In the genomic region with DNA sequence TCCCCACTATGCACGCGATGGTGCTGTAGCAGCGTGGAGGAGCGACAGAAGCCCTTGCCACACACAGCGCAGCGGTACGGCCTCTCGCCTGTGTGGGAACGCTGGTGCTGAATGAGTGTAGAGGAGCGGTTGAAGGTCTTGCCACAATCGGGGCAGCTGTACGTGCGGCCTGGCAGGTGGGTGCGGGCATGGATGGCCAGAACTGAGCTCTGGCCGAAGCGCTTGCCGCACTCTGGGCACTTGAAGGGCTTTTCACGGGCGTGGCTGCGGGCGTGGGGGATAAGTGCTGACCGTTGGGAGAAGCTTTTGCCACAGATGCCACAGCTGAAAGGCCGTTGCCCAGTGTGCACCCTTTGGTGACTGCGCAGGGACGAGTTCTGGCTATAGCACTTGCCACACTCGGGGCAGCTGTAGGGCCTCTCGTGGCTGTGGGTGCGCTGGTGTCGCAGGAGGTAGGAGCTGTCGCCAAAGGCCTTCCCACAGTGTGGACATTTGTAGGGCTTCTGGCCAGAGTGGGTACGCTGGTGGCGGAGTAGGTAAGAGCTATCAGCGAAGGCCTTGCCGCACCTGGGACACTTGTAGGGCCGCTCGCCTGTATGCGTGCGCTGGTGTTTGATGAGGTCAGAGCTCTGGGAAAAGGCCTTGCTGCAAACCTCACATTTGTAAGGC, we compare ENCODE assay signal across 11 mouse cellular contexts. TPM values are rescaled to one million over a fixed set of nuclear protein-coding genes. Genes with fewer than 3 reads are reported as not detected.
DNase-seq lines count a peak whose midpoint lies in the region; TF ChIP-seq lines count a peak whose summit lies in the region.
"Had no signal": no experiment of that assay in that cellular context is flagged by ENCODE, and none has a peak within 500 bp of the region (broad histone marks: within the 10 kb centered on the region; RNA-seq: fewer than 3 reads in every experiment).

No protein-coding gene starts in this region.

- H3K36me3 ChIP-seq in E14TG2a.4 (ENCODE audit: insufficient read depth, low read length) (no peaks in the 10 kb centered on the region), ES-E14 (ENCODE audit: control insufficient read depth, insufficient read depth, low read length, poor library complexity, severe bottlenecking) (no peaks in the 10 kb centered on the region)

- H3K9ac ChIP-seq in ES-E14 (ENCODE audit: insufficient read depth, low read depth, low read length, poor library complexity, severe bottlenecking), result 0 out of 2 replicates have a peak overlapping the region, but pooled peaks have one; percentile 21

- H3K9me3 ChIP-seq in E14TG2a.4 (ENCODE audit: low read length), result no peaks in the 10 kb centered on the region
- H3K9me3 ChIP-seq in ES-E14 (ENCODE audit: control insufficient read depth, insufficient read depth, low read depth, low read length), result no peaks in the 10 kb centered on the region
- H3K9me3 ChIP-seq: limb, embryonic 13.5 days had no signal

- TF ChIP-seq CTCF in E14TG2a.4 (conservative IDR thresholded peaks at IDR 0.05; ENCODE audit: low read length), result no peak

- peaks cover 29% of the 10 kb centered on the region for H3K27me3 ChIP-seq in E14TG2a.4 (ENCODE audit: insufficient read depth, low read length)
- H3K27me3 ChIP-seq: limb, embryonic 13.5 days had no signal

- peak overlapping the region; percentile 97 for H3K4me3 ChIP-seq in E14TG2a.4 (replicated peaks; ENCODE audit: low read length)
- peak overlapping the region; percentile 25 to 47; a peak in 2 of 4 replicates for H3K4me3 ChIP-seq in ES-E14 (ENCODE audit: insufficient read depth in 1 of 2, low read depth in 1 of 2, low read length in 2 of 2, poor library complexity in 1 of 2, severe bottlenecking in 1 of 2)
- H3K4me3 ChIP-seq: layer of hippocampus, adult 2 months had no signal

- H3K4me1 ChIP-seq in E14TG2a.4 (replicated peaks; ENCODE audit: low read depth, low read length) (peaks cover 53% of the 10 kb centered on the region), ES-E14 (ENCODE audit: control insufficient read depth in 2 of 2, insufficient read depth in 2 of 2, low read length in 2 of 2, poor library complexity in 1 of 2) (peaks cover 1 to 5% of the 10 kb centered on the region in 2 experiments; a peak in 2 of 4 replicates)

- peak; percentile 92 for DNase-seq in heart, adult 11 months
- no peak for DNase-seq in heart, adult 9 months (ENCODE audit: low spot score in 2 of 2)
- peak; percentile 12 for DNase-seq in layer of hippocampus, adult 9-11 months
- DNase-seq in layer of hippocampus, adult 8-10 months (ENCODE audit: low spot score in 2 of 2), result no peak
- DNase-seq in ES-E14 (ENCODE audit: low read depth, low spot score) (no peak), adipocyte (ENCODE audit: low spot score) (no peak)
- DNase-seq: adrenal gland, postnatal 14 days; gastrocnemius, postnatal 10 days had no signal

- in situ Hi-C loops in ES-E14 (cut with MboI; ENCODE audit: low sequenced_read_pairs in 2 of 2, unreplicated experiment in 2 of 2), result no loop called here

- no peak overlapping the region for H3K27ac ChIP-seq in ES-E14 (ENCODE audit: insufficient read depth, low read depth, low read length, poor library complexity, severe bottlenecking)
- H3K27ac ChIP-seq: layer of hippocampus, adult 2 months; limb, embryonic 13.5 days had no signal

TF ChIP-seq in ES-E14, 5 proteins besides CTCF, POLR2A, EP300 and RAD21:
- TF ChIP-seq HCFC1 (IDR thresholded peaks at IDR 0.05; ENCODE audit: borderline replicate concordance, insufficient read depth, low read length), result no peak
- no peak for TF ChIP-seq MAFK (IDR thresholded peaks at IDR 0.05; ENCODE audit: insufficient read depth, low read depth, low read length)
- no peak for TF ChIP-seq CHD2 (IDR thresholded peaks at IDR 0.05; ENCODE audit: low read depth, low read length)
- TF ChIP-seq ZNF384 (IDR thresholded peaks at IDR 0.05; ENCODE audit: low read depth, low read length), result no peak
- TF ChIP-seq ZC3H11A (IDR thresholded peaks at IDR 0.05; ENCODE audit: borderline replicate concordance, low read depth, low read length), result no peak
TF ChIP-seq in ES-E14: peak in this region for 0.

RNA-seq across cellular contexts. Expression of a gene that starts 1.9 kb away (rescaled TPM):
- 10 to 100 TPM; 12.3 to 15.1 (median 13.0) TPM for total RNA-seq in layer of hippocampus, adult 8-10 months (2022)
- 3.5 and 4.4 TPM in 2 replicates for total RNA-seq in ES-E14 (2012; rRNA removed)

RNA-seq across cellular contexts. Expression of a gene that starts 32.4 kb away (rescaled TPM):
- total RNA-seq in layer of hippocampus, adult 8-10 months (2022), result 1 to 10 TPM; 7.3 to 9.2 (median 8.1) TPM
- 8.7 and 9.0 TPM in 2 replicates for total RNA-seq in ES-E14 (2012; rRNA removed)

RNA-seq across cellular contexts. Expression of a gene that starts 43.5 kb away (rescaled TPM):
- total RNA-seq in layer of hippocampus, adult 8-10 months (2022), result 1 to 10 TPM; 4.0 to 4.6 (median 4.3) TPM
- 4.1 and 4.2 TPM in 2 replicates for total RNA-seq in ES-E14 (2012; rRNA removed)

RNA-seq across cellular contexts. Expression of a gene that starts 47.4 kb away (rescaled TPM):
- total RNA-seq in layer of hippocampus, adult 8-10 months (2022), result under 1 TPM; 0.36 to 0.73 (median 0.53) TPM
- total RNA-seq in ES-E14 (2012; rRNA removed), result 1.8 and 2.2 TPM in 2 replicates

RNA-seq across cellular contexts. Expression of a gene that starts 49.9 kb away (rescaled TPM):
- total RNA-seq in layer of hippocampus, adult 8-10 months (2022), result 1 to 10 TPM; 6.7 to 8.0 (median 7.2) TPM
- total RNA-seq in ES-E14 (2012; rRNA removed), result 2.5 and 3.2 TPM in 2 replicates

Comparison
In these comparisons a context has a peak if more than half of its experiments do, and no peak if none do; other contexts are left out.
1. DNase-seq: peak in heart, adult 11 months (single experiment) and layer of hippocampus, adult 9-11 months (single experiment); none in heart, adult 9 months (0 of 2), layer of hippocampus, adult 8-10 months (0 of 2), ES-E14 (single experiment) and adipocyte (single experiment).